Mouse (Mus musculus) kidney, postnatal 0 days (tissue): ENCODE data around the gene Sgsh. TPM values are rescaled to one million over a fixed set of nuclear protein-coding genes. Genes with fewer than 3 reads are reported as not detected.

Experiments used
- ATAC-seq: fragments of 200-750 bp; cut with Nextera tagmentation; replicated peaks from 2 replicates; pipeline ENCODE4 v1.8.0; 2017; ENCODE audit warnings: low read depth, moderate number of reproducible peaks, moderate TSS enrichment, moderate library complexity; ENCODE audit not compliant: low FRiP score
- DNase-seq: peaks from one replicate; pipeline ENCODE4 v3.0.0-alpha.2; 2016; ENCODE audit warnings: low spot score
- H3K27ac ChIP-seq: fragments of 300-500 bp; sonication (generic); 2 replicates; pipeline ENCODE4 v1.5.1; 2014; ENCODE audit warnings: mild to moderate bottlenecking
- H3K27me3 ChIP-seq: fragments of 300-500 bp; sonication (generic); 2 replicates; pipeline ENCODE4 v1.6.1; 2014; ENCODE audit warnings: low read length, mixed read lengths; ENCODE audit not compliant: insufficient read depth
- H3K36me3 ChIP-seq: fragments of 300-500 bp; sonication (generic); 2 replicates; pipeline ENCODE4 v1.6.1; 2014; ENCODE audit warnings: low read length, mixed read lengths; ENCODE audit not compliant: insufficient read depth
- H3K4me1 ChIP-seq: fragments of 300-500 bp; sonication (generic); replicated peaks from 2 replicates; pipeline ENCODE4 v1.6.1; 2014; ENCODE audit warnings: antibody characterized with exemption, low read length, mixed read lengths; ENCODE audit not compliant: insufficient read depth
- H3K4me2 ChIP-seq: fragments of 300-500 bp; sonication (generic); 2 replicates; pipeline ENCODE4 v1.6.1; 2014; ENCODE audit warnings: mild to moderate bottlenecking, low read length, moderate library complexity, mixed read lengths
- H3K4me3 ChIP-seq: fragments of 300-500 bp; sonication (generic); replicated peaks from 2 replicates; pipeline ENCODE4 v1.5.1; 2014; ENCODE audit warnings: low read depth, low read length
- H3K9ac ChIP-seq: fragments of 300-500 bp; sonication (generic); 2 replicates; pipeline ENCODE4 v1.6.1; 2014; ENCODE audit warnings: low read depth, low read length
- H3K9me3 ChIP-seq: fragments of 300-500 bp; sonication (generic); replicated peaks from 2 replicates; pipeline ENCODE4 v1.6.1; 2016; ENCODE audit warnings: low read length, inconsistent platforms, mixed read lengths
- CTCF ChIP-seq: IDR thresholded peaks from 2 replicates; pipeline ENCODE4 v1.5.1; 2016; ENCODE audit warnings: antibody characterized with exemption, low read depth, mild to moderate bottlenecking, moderate library complexity
- WGBS: fragments of 180-500 bp; shearing (Covaris S2); extraction: QIAGEN DNeasy Blood & Tissue Kit; methylation state at CpG from one replicate; pipeline ENCODE4 v1.1.7; 2014; 5-methylcytosine and 5-hydroxymethylcytosine counted together
- polyA plus RNA-seq: library from polyadenylated mRNA; unstranded; fragments of >200 nt; fragmentation: Nextera tagmentation; extraction: Ambion mirVana; gene quantifications from 2 replicates; pipeline ENCODE4 v1.2.1, GENCODE M21; 2015

Sgsh gene
- polyA plus RNA-seq, 1 experiment from 2014 or later, result 10.1 TPM

GRCm38 (mm10) chr11:119359089-119359488 lies 3.8 kb upstream of the Sgsh start:
- Histone ChIP-seq H3K4me1 (peaks cover 10% of the 10 kb centered on the region; the same call in 1 of the 2 replicates), H3K27ac (no peak overlapping the region), H3K4me3 (no peak overlapping the region), H3K9me3 (no peaks in the 10 kb centered on the region), H3K4me2 (no peak overlapping the region), H3K27me3 (no peaks in the 10 kb centered on the region), H3K36me3 (0 out of 2 replicates have a peak, but pooled peaks cover 5% of the 10 kb centered on the region), H3K9ac (no peak overlapping the region)
- ATAC-seq, result no peak
- WGBS, result 94% methylated on average over 10 of the region's 10 CpGs
- TF ChIP-seq CTCF, result no peak
- DNase-seq, result no peak

GRCm38 (mm10) chr11:119354798-119355442 lies 416 bp downstream of the Sgsh start:
- Histone ChIP-seq H3K9ac (peak overlapping the region; percentile 78), H3K4me2 (peak overlapping the region; percentile 97), H3K27me3 (no peaks in the 10 kb centered on the region), H3K36me3 (no peaks in the 10 kb centered on the region), H3K9me3 (no peaks in the 10 kb centered on the region), H3K27ac (peak overlapping the region; percentile 79), H3K4me3 (peak overlapping the region; percentile 72), H3K4me1 (peaks cover 10% of the 10 kb centered on the region; the same call in 1 of the 2 replicates)
- no peak for TF ChIP-seq CTCF
- ATAC-seq, result no peak
- DNase-seq, result peak; percentile 34
- WGBS, result 4% methylated on average over 23 of the region's 23 CpGs

- 82% methylated on average over 4 of the region's 4 CpGs for WGBS
- no peaks in the 10 kb centered on the region for H3K9me3 ChIP-seq
- DNase-seq (no peak), ATAC-seq (no peak)
- peaks cover 10% of the 10 kb centered on the region; the same call in 1 of the 2 replicates for H3K4me1 ChIP-seq
- H3K36me3 ChIP-seq, result no peaks in the 10 kb centered on the region
- H3K4me2 ChIP-seq, result no peak overlapping the region
- no peak overlapping the region for H3K27ac ChIP-seq
- H3K9ac ChIP-seq, result no peak overlapping the region
- no peak overlapping the region for H3K4me3 ChIP-seq
- TF ChIP-seq CTCF, result no peak
- H3K27me3 ChIP-seq, result no peaks in the 10 kb centered on the region
These were observed 1.4 kb downstream of the Sgsh start for GRCm38 (mm10) chr11:119353946-119354345.

- DNase-seq, result no peak
- no peak for TF ChIP-seq CTCF
- Histone ChIP-seq H3K27ac (no peak overlapping the region), H3K4me2 (no peak overlapping the region), H3K4me1 (peaks cover 10% of the 10 kb centered on the region; the same call in 1 of the 2 replicates), H3K4me3 (no peak overlapping the region), H3K36me3 (no peaks in the 10 kb centered on the region), H3K9me3 (no peaks in the 10 kb centered on the region), H3K9ac (no peak overlapping the region), H3K27me3 (no peaks in the 10 kb centered on the region)
- no peak for ATAC-seq
- WGBS, result 65% methylated on average over 7 of the region's 7 CpGs
These were observed 3.2 kb downstream of the Sgsh start for GRCm38 (mm10) chr11:119352113-119352512.

- no peaks in the 10 kb centered on the region for H3K27me3 ChIP-seq
- H3K27ac ChIP-seq, result no peak overlapping the region
- no peaks in the 10 kb centered on the region for H3K9me3 ChIP-seq
- DNase-seq, result no peak
- H3K36me3 ChIP-seq, result no peaks in the 10 kb centered on the region
- H3K4me2 ChIP-seq, result no peak overlapping the region
- H3K9ac ChIP-seq, result no peak overlapping the region
- no peaks in the 10 kb centered on the region for H3K4me1 ChIP-seq
- 83% methylated on average over 4 of the region's 4 CpGs for WGBS
- no peak for TF ChIP-seq CTCF
- no peak for ATAC-seq
- H3K4me3 ChIP-seq, result no peak overlapping the region
These were observed 8.2 kb downstream of the Sgsh start for GRCm38 (mm10) chr11:119347125-119347524.

- ATAC-seq (no peak), DNase-seq (no peak)
- Histone ChIP-seq H3K4me2 (no peak overlapping the region), H3K36me3 (no peaks in the 10 kb centered on the region), H3K9ac (no peak overlapping the region), H3K4me3 (no peak overlapping the region), H3K27ac (no peak overlapping the region), H3K4me1 (no peaks in the 10 kb centered on the region), H3K27me3 (no peaks in the 10 kb centered on the region), H3K9me3 (no peaks in the 10 kb centered on the region)
- 73% methylated on average over 6 of the region's 6 CpGs for WGBS
- TF ChIP-seq CTCF, result no peak
These were observed 10.5 kb downstream of the Sgsh start for GRCm38 (mm10) chr11:119344865-119345264.
